Mouse (Mus musculus) adrenal gland, postnatal 14 days (tissue): ENCODE measurements around the gene Prmt6. TPM values are rescaled to one million over a fixed set of nuclear protein-coding genes. Genes with fewer than 3 reads are reported as not detected.

Experiments
- DNase-seq: peaks from one replicate; pipeline ENCODE4 v3.0.0; 2021; ENCODE audit warnings: mixed read lengths
- long read RNA-seq, 2 experiments: library from polyadenylated mRNA; stranded (forward); transcript quantifications; one replicate each; pipeline ENCODE4 v2.0.0; 2021
- total RNA-seq: library from RNA; stranded (reverse); gene quantifications from 2 replicates; pipeline ENCODE4 v1.2.3, GENCODE M21; 2021

Gene Prmt6
- 12.4 and 13.2 TPM in 2 replicates for total RNA-seq
- long read RNA-seq, experiment 1, transcript Prmt6-201 (1 exons, 2,450 nt), result major isoform, 22 of 31 reads
- long read RNA-seq, experiment 1, transcript Prmt6-202 (2 exons, 3,059 nt), result minor isoform, 8 of 31 reads
- long read RNA-seq, experiment 1, partial matches to known transcripts, result 0 of 31 reads
- long read RNA-seq, experiment 1, other reads (novel, unspliced or antisense), result 1 of 31 reads
- long read RNA-seq, experiment 2, transcript Prmt6-202 (2 exons, 3,059 nt), result minor isoform, 5 of 18 reads
- long read RNA-seq, experiment 2, transcript Prmt6-201 (1 exons, 2,450 nt), result major isoform, 13 of 18 reads
- long read RNA-seq, experiment 2, partial matches to known transcripts, result 0 of 18 reads
- long read RNA-seq, experiment 2, other reads (novel, unspliced or antisense), result 0 of 18 reads

GRCm38 (mm10) chr3:110250839-110251700 lies at the start of gene Prmt6:
Gene Prmt6, minus strand, starts transcription at chr3:110250998.
- peak; percentile 95 for DNase-seq

GRCm38 (mm10) chr3:110290485-110291045 lies 39.8 kb upstream of the Prmt6 start:
- DNase-seq, result no peak

GRCm38 (mm10) chr3:110282651-110283050 lies 31.9 kb upstream of the Prmt6 start:
- DNase-seq, result no peak

- peak; percentile 34 for DNase-seq
Measured at GRCm38 (mm10) chr3:110267790-110268189, 17.0 kb upstream of the Prmt6 start.

GRCm38 (mm10) chr3:110253105-110253504 lies 2.3 kb upstream of the Prmt6 start:
- no peak for DNase-seq

GRCm38 (mm10) chr3:110249891-110250838 lies 633 bp downstream of the Prmt6 start:
- DNase-seq, result peak; percentile 84

GRCm38 (mm10) chr3:110236819-110237463 lies 13.9 kb downstream of the Prmt6 start:
- DNase-seq, result no peak

Other genes with a start within 250 kb of the Prmt6 start
- 1.1 and 2.5 TPM in 2 replicates for gene Ntng1, start 107.0 kb downstream of the Prmt6 start, total RNA-seq